In the genomic region with DNA sequence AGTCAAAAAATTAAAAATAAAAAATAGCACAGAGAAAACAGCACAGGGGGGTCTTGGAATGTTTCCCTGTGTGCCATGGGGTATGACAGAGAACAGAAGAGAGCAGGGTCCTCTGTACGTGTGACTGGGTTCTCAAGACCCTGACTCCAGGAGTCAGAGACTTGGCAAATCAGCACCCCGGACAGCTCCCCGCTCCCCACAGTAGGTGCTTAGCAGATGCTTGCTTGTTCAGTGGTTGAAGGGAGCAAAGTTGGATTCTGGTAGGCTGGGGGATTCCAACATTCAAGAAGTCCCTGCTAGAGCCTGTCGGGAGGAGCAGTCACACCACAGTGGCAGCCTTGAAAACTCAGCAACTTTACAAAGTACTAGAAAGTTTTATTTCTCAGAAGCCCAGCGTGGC, we compare ENCODE assay signal across 12 mouse cellular contexts.
DNase-seq lines count a peak whose midpoint lies in the region; ATAC-seq lines count a peak whose summit lies in the region.
"Had no signal": no experiment of that assay in that cellular context is flagged by ENCODE, and none has a peak within 500 bp of the region (broad histone marks: within the 10 kb centered on the region; RNA-seq: fewer than 3 reads in every experiment).

No protein-coding gene starts in this region.

- intact Hi-C loops in left cerebral cortex, postnatal 14 days (cut with DNase I): no loop called here

- DNase-seq in kidney, adult 18-20 months: no peak
- peak; percentile 35 for DNase-seq in 3T3-L1 (ENCODE audit: low read depth, low spot score)
- DNase-seq in NIH3T3 (ENCODE audit: low read depth): peak; percentile 71
- peak; percentile 81 for DNase-seq in limb, embryonic 11.5 days (ENCODE audit: low spot score)
- DNase-seq in spleen, postnatal 14 days (ENCODE audit: low spot score in 2 of 2): no peak
- no peak for DNase-seq in spleen, postnatal 36 days (ENCODE audit: low spot score in 2 of 2)
- no peak for DNase-seq in left cerebral cortex, postnatal 14 days (ENCODE audit: low spot score in 2 of 2)
- DNase-seq: cerebellum, adult 9-11 months; gastrocnemius, postnatal 14 days had no signal

- no peaks in the 10 kb centered on the region for H3K9me3 ChIP-seq in kidney, embryonic 16.5 days (ENCODE audit: low read length)
- H3K9me3 ChIP-seq in limb, embryonic 11.5 days (ENCODE audit: control insufficient read depth, low read length): no peaks in the 10 kb centered on the region
- H3K9me3 ChIP-seq: limb, embryonic 15.5 days; stomach, embryonic 15.5 days had no signal

- H3K4me3 ChIP-seq in kidney, embryonic 16.5 days (ENCODE audit: low read length): no peak overlapping the region
- no peak overlapping the region for H3K4me3 ChIP-seq in limb, embryonic 11.5 days (ENCODE audit: low read depth, low read length)
- H3K4me3 ChIP-seq: limb, embryonic 15.5 days; stomach, embryonic 15.5 days had no signal

- no peak overlapping the region for H3K27ac ChIP-seq in kidney, embryonic 16.5 days (ENCODE audit: low read length)
- no peak overlapping the region for H3K27ac ChIP-seq in limb, embryonic 11.5 days (replicated peaks; ENCODE audit: low read depth, low read length)
- H3K27ac ChIP-seq: limb, embryonic 15.5 days; stomach, embryonic 15.5 days had no signal

- no peak overlapping the region for H3K4me2 ChIP-seq in kidney, embryonic 16.5 days (replicated peaks; ENCODE audit: low read depth, low read length)
- no peak overlapping the region for H3K4me2 ChIP-seq in limb, embryonic 11.5 days (ENCODE audit: low read depth, severe bottlenecking)
- H3K4me2 ChIP-seq: limb, embryonic 15.5 days; stomach, embryonic 15.5 days had no signal

- peaks cover 61% of the 10 kb centered on the region for H3K27me3 ChIP-seq in kidney, embryonic 16.5 days (ENCODE audit: insufficient read depth, low read length)
- no peaks in the 10 kb centered on the region for H3K27me3 ChIP-seq in limb, embryonic 11.5 days (ENCODE audit: control insufficient read depth, insufficient read depth, low read length)
- H3K27me3 ChIP-seq: stomach, embryonic 15.5 days had no signal

- H3K9ac ChIP-seq in kidney, embryonic 16.5 days (replicated peaks; ENCODE audit: low read length): no peak overlapping the region
- H3K9ac ChIP-seq in limb, embryonic 11.5 days (ENCODE audit: low read length): no peak overlapping the region
- H3K9ac ChIP-seq: limb, embryonic 15.5 days; stomach, embryonic 15.5 days had no signal

- 40% methylated on average over 5 of the region's 5 CpGs for WGBS in kidney, embryonic 16.5 days
- 39% methylated on average over 5 of the region's 5 CpGs for WGBS in limb, embryonic 11.5 days

- peak; percentile 31; the same call in 1 of the 2 replicates for ATAC-seq in kidney, embryonic 16.5 days (ENCODE audit: low FRiP score, low TSS enrichment)
- no peak for ATAC-seq in limb, embryonic 11.5 days (ENCODE audit: insufficient number of reproducible peaks, low FRiP score, low TSS enrichment, low read depth)

- peaks cover 4% of the 10 kb centered on the region for H3K4me1 ChIP-seq in kidney, embryonic 16.5 days (ENCODE audit: insufficient read depth, low read length)
- peaks cover 13% of the 10 kb centered on the region for H3K4me1 ChIP-seq in limb, embryonic 11.5 days (ENCODE audit: control insufficient read depth, insufficient read depth, low read length)

- no peaks in the 10 kb centered on the region for H3K36me3 ChIP-seq in kidney, embryonic 16.5 days (ENCODE audit: insufficient read depth, low read length)
- no peaks in the 10 kb centered on the region for H3K36me3 ChIP-seq in limb, embryonic 11.5 days (ENCODE audit: control insufficient read depth, insufficient read depth, low read length)
- H3K36me3 ChIP-seq: limb, embryonic 15.5 days; stomach, embryonic 15.5 days had no signal

Comparison
In these comparisons a context has a peak if more than half of its experiments do, and no peak if none do; other contexts are left out.
1. DNase-seq: peak in 3T3-L1 (single experiment), NIH3T3 (single experiment) and limb, embryonic 11.5 days (single experiment); none in kidney, adult 18-20 months (single experiment), spleen, postnatal 14 days (0 of 2), spleen, postnatal 36 days (0 of 2) and left cerebral cortex, postnatal 14 days (0 of 2).